Mouse (Mus musculus): Measurements from ENCODE around the gene Il4ra. TPM values are rescaled to one million over a fixed set of nuclear protein-coding genes. Genes with fewer than 3 reads are reported as not detected.

The Il4ra gene
- total and polyA plus RNA-seq, 3 experiments: 18.2 to 27.4 (median 26.4) TPM

DNA sequence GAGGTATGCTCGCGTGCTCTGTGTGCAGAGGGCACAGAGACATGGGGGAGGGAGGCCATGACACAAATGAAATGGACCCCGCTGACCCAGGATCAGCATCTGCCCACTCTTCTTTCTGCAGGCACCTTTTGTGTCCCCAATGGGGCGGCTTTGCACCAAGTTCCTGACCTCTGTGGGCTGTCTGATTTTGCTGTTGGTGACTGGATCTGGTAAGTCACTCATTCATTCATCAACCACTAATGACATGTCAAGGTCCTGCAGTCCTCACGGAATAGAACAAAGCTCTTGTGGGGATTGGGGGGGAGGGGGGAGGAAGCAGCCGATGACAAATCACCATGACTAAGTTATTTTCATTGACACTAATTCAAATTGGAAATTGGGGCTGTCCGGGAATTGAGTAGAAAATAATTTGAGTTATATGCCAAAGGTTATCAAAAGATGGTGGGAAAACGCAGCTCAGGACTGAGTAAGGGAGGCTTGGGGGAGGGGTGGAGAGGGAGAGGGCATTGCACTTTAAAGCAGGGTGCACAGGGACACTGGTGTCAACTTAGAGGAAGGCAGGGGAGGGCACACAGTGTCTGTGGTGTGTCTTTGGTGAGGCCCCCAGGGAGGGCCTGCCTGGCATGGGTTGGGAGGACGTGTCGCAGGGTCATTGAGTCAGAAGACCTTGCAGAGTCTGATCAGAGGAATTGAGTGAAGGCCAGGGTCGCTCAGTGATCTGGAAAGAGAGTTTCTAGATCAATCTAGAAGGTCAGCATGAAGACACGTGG, 13.8 kb downstream of the Il4ra start:
- no peaks in the 10 kb centered on the region for H3K79me2 ChIP-seq (replicated peaks; ENCODE audit: control insufficient read depth, extremely low read depth, insufficient read depth, poor library complexity, severe bottlenecking)

GRCm38 (mm10) chr7:125566420-125566819, 14.5 kb downstream of the Il4ra start:
- Histone ChIP-seq H3K27ac (ENCODE audit: insufficient read depth, low read depth) (no peak overlapping the region), H3K4me3 (replicated peaks in 1 of 3; ENCODE audit: low read depth in 2 of 3, low read length in 2 of 3, poor library complexity in 1 of 3) (no peak overlapping the region), H3K27me3 (replicated peaks) (no peaks in the 10 kb centered on the region), H3K79me2 (replicated peaks; ENCODE audit: control insufficient read depth, extremely low read depth, insufficient read depth, poor library complexity, severe bottlenecking) (no peaks in the 10 kb centered on the region), H3K4me1 (ENCODE audit: control insufficient read depth in 1 of 2, insufficient read depth in 2 of 2) (peaks cover 0 to 19% of the 10 kb centered on the region in 2 experiments; a peak in 2 of 4 replicates), H3K9ac (ENCODE audit: insufficient read depth, low read depth) (no peak overlapping the region), H3K9me3 (replicated peaks; ENCODE audit: low read length) (no peaks in the 10 kb centered on the region), H3K36me3 (replicated peaks in 1 of 2; ENCODE audit: control insufficient read depth in 1 of 2, insufficient read depth in 1 of 2, low read length in 1 of 2) (peaks cover 65 to 98% of the 10 kb centered on the region in 2 experiments), H3K4me2 (ENCODE audit: insufficient read depth, low read depth, poor library complexity, severe bottlenecking) (no peak overlapping the region)
- DNase-seq (ENCODE audit: extremely low read depth): no peak
- in situ Hi-C loops (cut with MboI; ENCODE audit: low pct_ligation_motif_present, low pct_unique_long_range_greater_than_20kb, low sequenced_read_pairs): no loop called here
- dilution Hi-C loops (cut with MboI; ENCODE audit: extremely low pct_ligation_motif_present, extremely low pct_unique_long_range_greater_than_20kb, low sequenced_read_pairs): no loop called here
- TF ChIP-seq MAX (IDR thresholded peaks at IDR 0.05; ENCODE audit: low read length): no peak
- no peak for TF ChIP-seq MYC (IDR thresholded peaks at IDR 0.05; ENCODE audit: low read depth, low read length)
- no peak for TF ChIP-seq JUND (conservative IDR thresholded peaks at IDR 0.05; ENCODE audit: low read depth, low read length)
- no peak for TF ChIP-seq PAX5 (IDR thresholded peaks at IDR 0.05; ENCODE audit: low read length)
- TF ChIP-seq NRF1 (IDR thresholded peaks at IDR 0.05; ENCODE audit: low read depth, low read length): no peak
- TF ChIP-seq MEF2A (IDR thresholded peaks at IDR 0.05; ENCODE audit: borderline replicate concordance, low read depth, low read length): no peak
- no peak for TF ChIP-seq ELF1 (IDR thresholded peaks at IDR 0.05; ENCODE audit: low read depth, low read length)
- no peak for TF ChIP-seq MAFK (IDR thresholded peaks at IDR 0.05; ENCODE audit: insufficient replicate concordance, low read length)
- no peak for TF ChIP-seq POLR2AphosphoS2 (IDR thresholded peaks at IDR 0.05; ENCODE audit: low read depth, low read length)
- TF ChIP-seq JUN (IDR thresholded peaks at IDR 0.05; ENCODE audit: insufficient read depth, low read depth, low read length): no peak
- TF ChIP-seq ZC3H11A (IDR thresholded peaks at IDR 0.05; ENCODE audit: low read depth, low read length): no peak
- TF ChIP-seq BHLHE40 (IDR thresholded peaks at IDR 0.05; ENCODE audit: low read depth, low read length): no peak

More for the DNA sequence above, 13.8 kb downstream of the Il4ra start:
- Histone ChIP-seq H3K27me3 (replicated peaks) (no peaks in the 10 kb centered on the region), H3K36me3 (replicated peaks in 1 of 2; ENCODE audit: control insufficient read depth in 1 of 2, insufficient read depth in 1 of 2, low read length in 1 of 2) (peaks cover 58 to 98% of the 10 kb centered on the region in 2 experiments), H3K4me2 (ENCODE audit: insufficient read depth, low read depth, poor library complexity, severe bottlenecking) (no peak overlapping the region), H3K9ac (ENCODE audit: insufficient read depth, low read depth) (no peak overlapping the region), H3K27ac (ENCODE audit: insufficient read depth, low read depth) (no peak overlapping the region), H3K4me3 (replicated peaks in 1 of 3; ENCODE audit: low read depth in 2 of 3, low read length in 2 of 3, poor library complexity in 1 of 3) (no peak overlapping the region), H3K9me3 (replicated peaks; ENCODE audit: low read length) (no peaks in the 10 kb centered on the region), H3K4me1 (ENCODE audit: control insufficient read depth in 1 of 2, insufficient read depth in 2 of 2) (peaks cover 0 to 19% of the 10 kb centered on the region in 2 experiments; a peak in 2 of 4 replicates)
- dilution Hi-C loops (cut with MboI; ENCODE audit: extremely low pct_ligation_motif_present, extremely low pct_unique_long_range_greater_than_20kb, low sequenced_read_pairs) (no loop called here), in situ Hi-C loops (cut with MboI; ENCODE audit: low pct_ligation_motif_present, low pct_unique_long_range_greater_than_20kb, low sequenced_read_pairs) (no loop called here)
- DNase-seq (ENCODE audit: extremely low read depth): no peak
- TF ChIP-seq RCOR1 (conservative IDR thresholded peaks at IDR 0.05; ENCODE audit: low read depth, low read length) (no peak), JUND (conservative IDR thresholded peaks at IDR 0.05; ENCODE audit: low read depth, low read length) (no peak), NRF1 (IDR thresholded peaks at IDR 0.05; ENCODE audit: low read depth, low read length) (no peak), ETS1 (conservative IDR thresholded peaks at IDR 0.05; ENCODE audit: low read depth, low read length) (no peak), MEF2A (IDR thresholded peaks at IDR 0.05; ENCODE audit: borderline replicate concordance, low read depth, low read length) (no peak), EP300 (IDR thresholded peaks at IDR 0.05; ENCODE audit: low read length) (no peak), USF1 (IDR thresholded peaks at IDR 0.05; ENCODE audit: low read depth, low read length) (no peak), CTCF (conservative IDR thresholded peaks at IDR 0.05 in 1 of 2, IDR thresholded peaks at IDR 0.05 in 1 of 2; ENCODE audit: low read depth in 2 of 2, low read length in 2 of 2) (no peak), POLR2AphosphoS2 (IDR thresholded peaks at IDR 0.05; ENCODE audit: low read depth, low read length) (no peak), MAX (IDR thresholded peaks at IDR 0.05; ENCODE audit: low read length) (no peak), MAFK (IDR thresholded peaks at IDR 0.05; ENCODE audit: insufficient replicate concordance, low read length) (no peak)
